Mouse (Mus musculus) kidney, adult 2 months (tissue): ENCODE results near the gene Nup85.
"Not testable (repeated sequence)": the region's sequence is repeated elsewhere in the genome, so short reads cannot be mapped to it uniquely, and the experiment has no call there.

ENCODE experiments used
- CTCF ChIP-seq: fragments of 200-500 bp; conservative IDR thresholded peaks from 2 replicates; pipeline ENCODE4 v1.5.1; 2011; ENCODE audit warnings: low read depth, mild to moderate bottlenecking, control low read depth, low read length, moderate library complexity, mixed read lengths; ENCODE audit not compliant: insufficient read depth, insufficient read length
- POLR2A ChIP-seq: fragments of 200-500 bp; IDR thresholded peaks from one replicate; pipeline ENCODE4 v1.6.1; 2011; ENCODE audit warnings: low read depth, low read length, control low read depth

DNA sequence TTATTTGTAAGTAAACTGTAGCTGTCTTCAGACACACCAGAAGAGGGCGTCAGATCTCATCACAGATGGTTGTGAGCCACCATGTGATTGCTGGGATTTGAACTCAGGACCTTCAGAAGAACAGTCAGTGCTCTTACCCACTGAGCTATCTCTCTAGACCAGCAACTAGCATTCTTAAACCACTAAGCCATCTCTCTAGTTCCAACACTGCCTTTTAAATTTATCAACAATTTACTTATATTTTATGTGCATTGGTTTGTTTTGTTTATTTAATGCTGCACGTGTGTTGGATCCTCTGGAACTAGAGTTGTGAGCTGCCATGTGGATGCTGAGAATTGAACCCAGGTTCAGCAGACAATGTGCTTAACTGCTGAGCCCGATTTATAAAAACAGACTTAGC lies 37.8 kb upstream of the Nup85 start:
- TF ChIP-seq POLR2A, CTCF: not testable (repeated sequence)
